Mouse (Mus musculus): ENCODE results near the gene Acbd3. TPM values are rescaled to one million over a fixed set of nuclear protein-coding genes. Genes with fewer than 3 reads are reported as not detected.

Acbd3 gene
- polyA plus RNA-seq, 1 experiment from 2014 or later: 25.3 TPM

DNA sequence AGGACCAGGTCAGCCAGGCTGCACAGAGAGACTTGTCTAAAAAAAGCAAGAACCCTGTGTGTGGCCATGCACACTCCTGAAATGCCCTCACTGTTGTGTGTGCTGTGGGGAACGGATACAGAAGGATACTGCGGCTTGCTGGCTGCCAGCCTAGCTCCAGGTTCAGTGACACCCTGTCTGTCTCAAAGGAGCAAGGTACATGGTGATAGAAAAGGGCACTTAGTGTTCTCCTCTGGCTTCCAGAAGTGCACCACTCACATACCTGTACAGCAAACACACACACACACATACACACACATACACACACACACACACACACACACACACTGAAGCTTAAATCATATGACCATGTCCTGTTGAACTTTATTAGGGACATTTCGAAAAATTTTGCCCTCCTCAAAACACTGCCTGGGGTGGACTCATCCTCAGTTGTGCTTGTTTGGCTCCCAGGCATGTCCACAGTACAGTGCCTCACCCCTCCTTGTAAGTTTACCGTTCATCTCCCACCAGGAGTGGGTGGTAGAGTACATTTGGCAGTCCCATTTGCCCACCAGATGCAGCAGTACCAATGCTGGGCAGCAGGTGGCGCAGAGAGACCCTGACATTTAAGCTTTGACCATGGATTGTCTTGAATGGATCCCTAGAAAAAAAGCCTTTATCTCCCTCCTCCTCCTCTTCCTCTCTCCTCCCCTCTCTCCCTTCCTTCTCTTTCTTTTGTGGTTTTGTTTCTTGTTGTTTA, 5.7 kb upstream of the Acbd3 start:
- WGBS: 45% methylated on average over 5 of the region's 5 CpGs
- Histone ChIP-seq H3K4me3 (replicated peaks) (no peak overlapping the region), H3K4me1 (replicated peaks) (peaks cover 4% of the 10 kb centered on the region), H3K36me3 (no peaks in the 10 kb centered on the region), H3K9me3 (no peaks in the 10 kb centered on the region), H3K9ac (replicated peaks) (no peak overlapping the region), H3K27me3 (no peaks in the 10 kb centered on the region), H3K4me2 (no peak overlapping the region), H3K27ac (no peak overlapping the region)
- no peak for ATAC-seq (ENCODE audit: insufficient number of reproducible peaks, insufficient read depth, low FRiP score, low TSS enrichment, low read depth)

DNA sequence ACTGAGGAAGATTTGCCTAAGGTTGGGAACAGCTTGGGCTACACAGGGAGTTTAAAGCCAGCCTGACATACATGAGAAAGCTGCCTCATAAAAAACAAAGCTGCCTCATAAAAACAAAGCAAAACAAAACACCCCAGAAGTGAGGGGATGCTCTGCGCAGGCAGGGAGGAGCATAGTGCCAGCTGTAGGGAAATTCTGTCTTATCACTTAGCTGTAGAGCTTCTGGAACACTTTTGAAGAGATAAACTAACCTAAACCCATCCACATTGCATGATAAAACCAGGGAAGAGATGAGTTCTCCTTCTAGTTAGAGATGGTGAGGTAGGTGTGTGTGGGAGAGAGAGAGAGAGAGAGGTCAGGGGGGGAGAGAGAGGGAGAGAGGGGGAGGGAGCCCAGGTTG, 3.2 kb upstream of the Acbd3 start:
- Histone ChIP-seq H3K4me1 (replicated peaks) (peaks cover 15% of the 10 kb centered on the region), H3K27me3 (no peaks in the 10 kb centered on the region), H3K36me3 (no peaks in the 10 kb centered on the region), H3K4me3 (replicated peaks) (no peak overlapping the region), H3K9me3 (no peaks in the 10 kb centered on the region), H3K9ac (replicated peaks) (no peak overlapping the region), H3K4me2 (no peak overlapping the region), H3K27ac (no peak overlapping the region)
- no peak for ATAC-seq (ENCODE audit: insufficient number of reproducible peaks, insufficient read depth, low FRiP score, low TSS enrichment, low read depth)
- WGBS: 30% methylated on average over 1 of the region's 1 CpGs

DNA sequence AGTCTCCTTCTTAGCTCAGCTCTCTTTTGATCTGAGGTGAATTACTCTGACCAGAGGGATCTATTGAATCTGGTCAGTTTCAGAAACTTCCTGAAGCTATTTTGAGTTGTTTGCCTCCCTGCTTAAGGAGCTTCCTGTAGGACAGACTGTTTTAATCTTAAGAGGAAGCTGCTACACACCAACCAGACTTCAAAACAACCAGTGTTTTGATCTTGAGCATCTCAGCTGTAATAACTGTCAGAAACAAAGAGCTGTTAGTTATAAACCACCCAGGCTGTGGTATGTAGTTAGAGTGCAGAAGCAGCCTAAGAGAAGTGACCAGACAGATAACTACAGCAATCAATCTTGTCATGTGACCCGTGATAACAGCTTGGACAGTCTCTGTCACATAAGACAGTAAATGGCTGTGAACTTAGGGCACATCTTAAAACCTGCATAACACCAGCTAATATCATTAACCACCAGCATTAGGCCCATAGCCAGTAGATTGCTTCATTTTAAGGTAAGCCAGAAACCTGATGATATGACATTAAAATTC, 2.1 kb upstream of the Acbd3 start:
- Histone ChIP-seq H3K4me1 (replicated peaks) (peaks cover 19% of the 10 kb centered on the region), H3K36me3 (no peaks in the 10 kb centered on the region), H3K9ac (replicated peaks) (no peak overlapping the region), H3K4me2 (no peak overlapping the region), H3K27me3 (no peaks in the 10 kb centered on the region), H3K9me3 (no peaks in the 10 kb centered on the region), H3K27ac (no peak overlapping the region), H3K4me3 (replicated peaks) (no peak overlapping the region)
- 35% methylated on average over 1 of the region's 1 CpGs for WGBS
- ATAC-seq (ENCODE audit: insufficient number of reproducible peaks, insufficient read depth, low FRiP score, low TSS enrichment, low read depth): no peak

DNA sequence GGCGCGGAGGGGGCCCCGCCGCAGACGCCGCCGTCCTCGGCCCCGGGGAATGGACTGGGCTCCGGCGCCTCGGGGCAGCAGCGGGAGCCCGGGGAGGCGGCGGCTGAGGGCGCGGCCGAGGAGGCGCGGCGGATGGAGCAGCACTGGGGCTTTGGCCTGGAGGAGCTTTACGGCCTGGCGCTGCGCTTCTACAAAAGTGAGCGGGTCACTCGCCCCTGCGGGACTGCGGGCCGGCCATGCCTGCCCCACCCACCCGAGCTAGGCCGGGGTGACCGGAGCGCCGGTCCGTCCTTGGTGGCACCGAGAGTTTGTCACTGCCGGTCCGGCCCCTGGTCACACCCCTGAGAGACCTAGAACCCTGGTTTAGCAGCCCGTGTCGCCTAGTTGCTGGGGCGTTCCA, 340 bp downstream of the Acbd3 start:
- Histone ChIP-seq H3K27me3 (no peaks in the 10 kb centered on the region), H3K9me3 (no peaks in the 10 kb centered on the region), H3K4me1 (replicated peaks) (peaks cover 23% of the 10 kb centered on the region), H3K36me3 (no peaks in the 10 kb centered on the region), H3K4me3 (replicated peaks) (peak overlapping the region; percentile 100), H3K4me2 (peak overlapping the region; percentile 81), H3K9ac (replicated peaks) (peak overlapping the region; percentile 97), H3K27ac (peak overlapping the region; percentile 94)
- peak; percentile 28 for ATAC-seq (ENCODE audit: insufficient number of reproducible peaks, insufficient read depth, low FRiP score, low TSS enrichment, low read depth)
- WGBS: 0% methylated on average over 36 of the region's 42 CpGs

DNA sequence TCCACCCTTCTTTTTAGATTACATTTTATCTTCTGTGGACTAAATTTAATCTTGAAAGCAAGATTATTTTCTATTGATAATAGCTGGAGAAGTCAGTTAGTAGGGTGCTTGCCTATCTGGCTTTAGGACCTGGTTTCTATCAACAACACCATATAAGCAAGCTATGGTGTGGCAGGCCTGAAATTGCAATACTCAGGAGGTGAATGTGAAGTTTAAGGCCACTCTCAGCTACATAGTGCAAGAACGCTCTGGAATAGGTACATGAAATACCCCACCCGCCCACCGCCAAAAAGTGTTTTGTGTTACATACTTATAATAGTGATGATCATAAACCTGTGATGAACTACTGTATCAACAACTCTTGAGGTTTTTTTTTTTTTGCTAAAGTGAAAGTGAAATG, 3.4 kb downstream of the Acbd3 start:
- 97% methylated on average over 3 of the region's 3 CpGs for WGBS
- no peak for ATAC-seq (ENCODE audit: insufficient number of reproducible peaks, insufficient read depth, low FRiP score, low TSS enrichment, low read depth)

DNA sequence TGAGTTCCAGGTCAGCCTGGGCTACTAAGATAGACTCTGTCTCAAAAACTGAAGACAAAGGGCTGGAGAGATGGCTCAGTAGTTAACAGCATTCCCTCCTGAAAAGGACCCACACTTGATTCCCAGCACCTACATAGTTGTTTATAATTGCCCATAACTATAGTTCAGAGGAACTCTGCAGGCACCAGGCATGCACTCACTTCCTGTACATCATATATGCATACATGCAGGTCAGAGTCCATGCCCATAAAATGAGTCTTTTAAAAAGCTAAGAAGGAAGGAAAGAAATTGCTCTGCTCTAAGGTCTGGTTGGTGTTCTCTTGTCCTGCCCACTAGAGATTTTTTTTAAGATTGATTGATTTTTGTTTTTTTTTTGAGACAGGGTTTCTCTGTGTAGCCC, 22.0 kb downstream of the Acbd3 start:
- Histone ChIP-seq H3K4me3 (replicated peaks) (no peak overlapping the region), H3K27me3 (no peaks in the 10 kb centered on the region), H3K4me1 (replicated peaks) (no peaks in the 10 kb centered on the region), H3K9ac (replicated peaks) (no peak overlapping the region), H3K4me2 (no peak overlapping the region), H3K36me3 (peaks cover 87% of the 10 kb centered on the region), H3K9me3 (no peaks in the 10 kb centered on the region), H3K27ac (no peak overlapping the region)
- no peak for ATAC-seq (ENCODE audit: insufficient number of reproducible peaks, insufficient read depth, low FRiP score, low TSS enrichment, low read depth)

More for the DNA sequence above, 3.4 kb downstream of the Acbd3 start:
- H3K9ac ChIP-seq (replicated peaks): no peak overlapping the region
- no peak overlapping the region for H3K4me3 ChIP-seq (replicated peaks)
- H3K27ac ChIP-seq: no peak overlapping the region
- H3K36me3 ChIP-seq: peaks cover 10% of the 10 kb centered on the region; the same call in 1 of the 2 replicates
- no peak overlapping the region for H3K4me2 ChIP-seq
- no peaks in the 10 kb centered on the region for H3K9me3 ChIP-seq
- no peaks in the 10 kb centered on the region for H3K27me3 ChIP-seq
- H3K4me1 ChIP-seq (replicated peaks): peaks cover 23% of the 10 kb centered on the region

DNA sequence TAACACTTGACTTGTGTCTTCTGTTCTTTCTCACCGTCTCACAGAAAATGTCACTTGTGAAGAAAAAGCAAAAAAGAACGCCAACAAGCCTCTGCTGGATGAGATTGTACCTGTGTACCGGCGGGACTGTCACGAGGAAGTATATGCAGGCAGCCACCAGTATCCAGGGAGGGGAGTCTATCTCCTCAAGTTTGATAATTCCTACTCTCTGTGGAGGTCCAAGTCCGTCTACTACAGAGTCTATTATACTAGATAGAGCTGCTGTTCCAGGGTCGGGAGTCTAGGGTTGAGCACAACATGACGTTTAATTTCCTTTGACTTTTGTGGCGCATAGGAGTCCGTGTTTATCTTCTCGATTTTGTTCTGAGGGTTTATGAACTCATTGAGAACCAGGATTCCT, 26.3 kb downstream of the Acbd3 start:
- Histone ChIP-seq H3K9ac (replicated peaks) (no peak overlapping the region), H3K4me2 (no peak overlapping the region), H3K27ac (no peak overlapping the region), H3K4me3 (replicated peaks) (no peak overlapping the region), H3K4me1 (replicated peaks) (no peaks in the 10 kb centered on the region), H3K36me3 (peaks cover 64% of the 10 kb centered on the region), H3K27me3 (no peaks in the 10 kb centered on the region), H3K9me3 (no peaks in the 10 kb centered on the region)
- WGBS: 91% methylated on average over 11 of the region's 11 CpGs
- ATAC-seq (ENCODE audit: insufficient number of reproducible peaks, insufficient read depth, low FRiP score, low TSS enrichment, low read depth): no peak

DNA sequence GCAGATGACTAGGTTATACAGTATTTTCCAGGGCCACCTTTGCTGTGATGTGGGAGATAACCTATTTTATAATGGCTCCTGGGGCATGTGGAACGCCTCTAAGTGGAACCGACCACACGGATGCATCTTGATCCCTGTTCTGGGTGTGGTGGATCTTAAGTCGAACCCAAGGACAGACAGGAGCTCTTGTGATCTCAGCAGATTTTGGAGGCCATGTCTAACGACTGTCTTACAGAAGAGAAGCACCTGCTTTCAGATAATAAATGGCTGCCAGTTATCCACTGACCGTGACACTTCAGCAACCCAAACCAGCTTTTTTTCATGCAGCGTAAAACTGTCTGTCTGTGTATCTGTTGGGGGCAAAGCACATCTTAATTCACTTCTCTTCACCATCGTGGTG, 28.5 kb downstream of the Acbd3 start:
- H3K27me3 ChIP-seq: no peaks in the 10 kb centered on the region
- no peak overlapping the region for H3K9ac ChIP-seq (replicated peaks)
- H3K4me1 ChIP-seq (replicated peaks): no peaks in the 10 kb centered on the region
- H3K4me2 ChIP-seq: no peak overlapping the region
- no peaks in the 10 kb centered on the region for H3K9me3 ChIP-seq
- WGBS: 92% methylated on average over 8 of the region's 8 CpGs
- H3K4me3 ChIP-seq (replicated peaks): no peak overlapping the region
- no peak overlapping the region for H3K27ac ChIP-seq
- ATAC-seq (ENCODE audit: insufficient number of reproducible peaks, insufficient read depth, low FRiP score, low TSS enrichment, low read depth): no peak
- H3K36me3 ChIP-seq: peaks cover 44% of the 10 kb centered on the region

DNA sequence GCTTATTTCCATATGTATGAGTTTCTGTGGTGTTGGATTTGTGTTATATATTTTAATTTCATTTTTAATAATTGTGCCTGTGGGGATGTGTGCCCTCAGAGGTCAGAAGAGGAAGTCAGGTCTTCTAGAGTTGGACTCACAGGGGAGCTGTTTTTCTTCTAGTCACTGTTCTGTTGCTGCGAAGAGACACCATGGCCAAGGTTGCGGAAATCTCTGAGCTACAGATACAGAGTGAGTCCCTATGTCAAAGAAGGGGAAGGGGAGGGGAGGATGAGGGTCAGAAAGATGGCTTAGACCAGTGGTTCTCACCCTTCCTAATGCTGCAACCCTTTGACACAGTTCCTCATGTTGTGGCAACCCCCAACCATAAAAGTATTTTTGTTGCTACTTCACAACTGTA, 30.9 kb downstream of the Acbd3 start:
- no peak for ATAC-seq (ENCODE audit: insufficient number of reproducible peaks, insufficient read depth, low FRiP score, low TSS enrichment, low read depth)
- Histone ChIP-seq H3K4me2 (no peak overlapping the region), H3K9me3 (no peaks in the 10 kb centered on the region), H3K9ac (replicated peaks) (no peak overlapping the region), H3K36me3 (peaks cover 30% of the 10 kb centered on the region), H3K27ac (no peak overlapping the region), H3K27me3 (no peaks in the 10 kb centered on the region), H3K4me3 (replicated peaks) (no peak overlapping the region), H3K4me1 (replicated peaks) (no peaks in the 10 kb centered on the region)
- 95% methylated on average over 2 of the region's 2 CpGs for WGBS

DNA sequence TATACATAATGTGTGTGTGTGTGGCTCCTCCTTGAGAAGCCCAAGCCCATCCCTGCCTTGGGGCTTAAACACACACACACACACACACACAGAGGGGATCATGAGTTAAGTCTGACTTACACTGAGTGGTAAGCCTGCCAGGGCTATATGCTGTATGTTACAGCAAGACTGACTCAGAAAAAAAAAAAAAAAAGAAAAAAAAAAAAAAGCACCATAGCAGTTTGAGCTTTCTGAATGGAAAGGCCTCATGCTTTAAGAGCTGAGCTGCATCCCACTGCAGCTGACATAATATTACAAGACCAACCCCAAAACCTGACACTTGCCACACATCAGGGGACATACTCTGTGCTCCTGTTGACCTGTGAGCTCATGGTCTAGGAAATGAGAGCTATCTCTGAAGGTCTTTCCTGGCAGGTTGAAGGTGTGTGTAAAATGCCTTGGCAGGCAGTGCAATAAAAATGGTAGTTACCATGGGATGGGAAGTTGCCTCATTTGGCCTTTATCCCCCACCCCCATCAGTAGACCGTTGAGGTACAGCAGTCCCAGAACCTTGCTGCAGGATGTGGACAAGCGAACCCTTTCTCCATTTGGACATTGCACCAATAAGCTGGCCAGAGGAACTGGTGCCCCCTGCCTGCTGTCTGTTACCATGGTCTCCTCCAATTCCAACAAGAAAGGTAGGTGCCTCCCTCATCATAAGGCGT, 31.6 kb downstream of the Acbd3 start:
- Histone ChIP-seq H3K4me2 (no peak overlapping the region), H3K4me1 (replicated peaks) (no peaks in the 10 kb centered on the region), H3K9ac (replicated peaks) (no peak overlapping the region), H3K9me3 (no peaks in the 10 kb centered on the region), H3K27ac (no peak overlapping the region), H3K27me3 (no peaks in the 10 kb centered on the region), H3K36me3 (peaks cover 23% of the 10 kb centered on the region), H3K4me3 (replicated peaks) (no peak overlapping the region)
- no peak for ATAC-seq (ENCODE audit: insufficient number of reproducible peaks, insufficient read depth, low FRiP score, low TSS enrichment, low read depth)
- WGBS: 86% methylated on average over 3 of the region's 3 CpGs

DNA sequence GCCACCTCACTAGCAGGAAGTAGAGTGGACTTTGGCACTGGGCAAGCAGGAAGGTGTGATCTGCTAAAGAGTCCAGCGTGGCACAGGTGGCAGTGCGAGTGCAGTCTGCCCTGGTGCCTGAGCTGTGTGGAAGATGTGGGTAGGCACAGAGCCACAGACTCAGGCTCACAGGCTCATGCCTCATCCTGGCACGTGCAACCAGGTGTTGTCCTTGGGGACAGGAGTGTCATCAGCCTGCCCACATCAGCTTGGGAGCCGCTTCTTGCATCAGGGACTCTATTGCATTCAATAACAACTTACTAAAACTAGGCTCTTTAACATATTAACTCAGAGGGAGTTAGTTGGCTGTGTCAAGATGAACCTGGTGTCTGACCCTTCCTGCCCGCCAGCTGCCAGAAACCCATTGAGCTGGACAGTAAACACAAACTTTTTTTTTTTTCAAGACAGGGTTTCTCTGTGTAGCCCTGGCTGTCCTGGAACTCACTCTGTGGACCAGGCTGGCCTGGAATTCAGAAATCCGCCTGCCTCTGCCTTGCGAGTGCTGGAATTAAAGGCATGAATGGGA, 32.2 kb downstream of the Acbd3 start:
- Histone ChIP-seq H3K36me3 (peaks cover 17% of the 10 kb centered on the region), H3K4me1 (replicated peaks) (peaks cover 2% of the 10 kb centered on the region; the same call in 1 of the 2 replicates), H3K9ac (replicated peaks) (no peak overlapping the region), H3K4me3 (replicated peaks) (no peak overlapping the region), H3K4me2 (no peak overlapping the region), H3K27me3 (peaks cover 4% of the 10 kb centered on the region; the same call in 1 of the 2 replicates), H3K27ac (no peak overlapping the region), H3K9me3 (no peaks in the 10 kb centered on the region)
- ATAC-seq (ENCODE audit: insufficient number of reproducible peaks, insufficient read depth, low FRiP score, low TSS enrichment, low read depth): no peak
- WGBS: 88% methylated on average over 7 of the region's 7 CpGs

Data from limb, embryonic 12.5 days (tissue).